Mouse (Mus musculus): Measurements from ENCODE around the gene Ubr4. TPM values are rescaled to one million over a fixed set of nuclear protein-coding genes. Genes with fewer than 3 reads are reported as not detected.

Ubr4 gene
- polyA plus RNA-seq, 1 experiment from 2014 or later, result 64.7 TPM

DNA sequence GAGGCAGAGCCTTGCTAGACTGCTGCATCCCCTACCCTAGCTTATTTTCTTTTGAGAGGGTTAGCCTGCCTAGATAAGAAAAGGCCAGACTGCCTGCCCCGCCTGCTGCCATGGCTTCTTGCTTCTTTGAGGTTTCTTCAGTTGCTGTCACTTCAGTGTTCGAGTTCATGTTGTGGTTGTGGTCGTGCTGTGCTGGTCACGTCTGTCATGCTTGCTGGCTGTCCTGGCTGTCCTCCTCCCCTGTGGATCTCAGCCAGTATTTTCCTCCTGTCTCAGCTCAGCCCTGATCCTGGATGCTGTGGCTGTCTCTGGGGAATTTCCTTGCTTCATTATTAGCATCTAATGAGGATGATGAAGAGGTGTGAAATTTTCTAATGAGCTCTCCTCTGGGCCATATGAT is 89.4 kb downstream of the Ubr4 start:
- no peak for ATAC-seq (ENCODE audit: insufficient number of reproducible peaks, low FRiP score, low TSS enrichment, low read depth)
- 85% methylated on average over 4 of the region's 4 CpGs for WGBS

DNA sequence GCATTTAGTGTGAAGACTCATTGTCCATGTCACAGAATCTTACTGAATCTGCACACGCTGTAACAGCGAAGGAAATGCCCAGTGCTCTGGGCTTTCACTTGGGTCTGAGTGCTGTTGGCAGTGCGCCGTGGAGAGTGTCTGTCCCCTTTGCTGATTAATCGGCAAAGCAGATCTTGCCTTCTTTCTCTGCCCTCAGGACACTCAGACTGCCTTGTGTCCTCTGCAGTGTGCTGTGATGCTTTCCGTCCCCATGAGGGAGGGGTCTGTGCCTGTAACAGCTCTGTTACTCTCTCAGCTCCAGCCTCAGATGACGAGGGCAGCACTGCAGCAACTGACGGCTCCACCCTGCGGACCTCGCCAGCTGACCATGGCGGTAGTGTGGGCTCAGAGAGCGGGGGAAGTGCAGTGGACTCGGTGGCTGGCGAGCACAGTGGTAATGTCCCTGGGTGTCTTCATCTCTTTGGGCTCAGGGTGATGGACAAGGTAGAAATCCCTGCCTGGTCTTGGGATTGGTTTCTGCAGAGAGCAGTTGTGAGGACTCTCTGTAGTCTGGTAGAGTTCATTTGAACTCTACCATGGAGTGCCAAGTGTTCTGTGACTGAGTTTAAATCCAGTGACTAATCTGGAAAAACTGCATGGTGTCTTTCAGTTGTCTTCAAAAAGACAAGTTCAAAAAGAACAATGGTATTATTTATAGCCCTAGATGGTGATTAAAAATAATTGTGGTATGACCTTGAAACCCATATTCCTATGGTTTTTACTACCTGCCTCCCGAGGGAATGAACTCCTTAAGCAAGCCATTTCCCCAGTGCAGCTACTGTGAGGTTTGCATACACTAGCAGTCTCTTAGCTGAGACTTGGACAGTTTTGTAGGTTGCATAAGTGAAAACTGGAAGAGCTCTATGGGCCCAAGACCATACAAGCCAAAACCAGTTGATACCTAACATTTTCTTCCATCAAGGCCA is 90.3 kb downstream of the Ubr4 start:
- no peak overlapping the region for H3K4me2 ChIP-seq
- peaks cover 97% of the 10 kb centered on the region for H3K36me3 ChIP-seq
- H3K27me3 ChIP-seq, result no peaks in the 10 kb centered on the region
- no peak for ATAC-seq (ENCODE audit: insufficient number of reproducible peaks, low FRiP score, low TSS enrichment, low read depth)
- no peaks in the 10 kb centered on the region for H3K9me3 ChIP-seq
- H3K27ac ChIP-seq, result no peak overlapping the region
- H3K4me1 ChIP-seq, result no peaks in the 10 kb centered on the region
- WGBS, result 90% methylated on average over 15 of the region's 15 CpGs
- no peak overlapping the region for H3K9ac ChIP-seq
- no peak overlapping the region for H3K4me3 ChIP-seq

More for the DNA sequence above, 89.4 kb downstream of the Ubr4 start:
- no peak overlapping the region for H3K4me3 ChIP-seq
- H3K4me2 ChIP-seq, result no peak overlapping the region
- H3K36me3 ChIP-seq, result peaks cover 97% of the 10 kb centered on the region
- no peaks in the 10 kb centered on the region for H3K9me3 ChIP-seq
- no peak overlapping the region for H3K9ac ChIP-seq
- no peaks in the 10 kb centered on the region for H3K27me3 ChIP-seq
- H3K4me1 ChIP-seq, result no peaks in the 10 kb centered on the region
- H3K27ac ChIP-seq, result no peak overlapping the region

DNA sequence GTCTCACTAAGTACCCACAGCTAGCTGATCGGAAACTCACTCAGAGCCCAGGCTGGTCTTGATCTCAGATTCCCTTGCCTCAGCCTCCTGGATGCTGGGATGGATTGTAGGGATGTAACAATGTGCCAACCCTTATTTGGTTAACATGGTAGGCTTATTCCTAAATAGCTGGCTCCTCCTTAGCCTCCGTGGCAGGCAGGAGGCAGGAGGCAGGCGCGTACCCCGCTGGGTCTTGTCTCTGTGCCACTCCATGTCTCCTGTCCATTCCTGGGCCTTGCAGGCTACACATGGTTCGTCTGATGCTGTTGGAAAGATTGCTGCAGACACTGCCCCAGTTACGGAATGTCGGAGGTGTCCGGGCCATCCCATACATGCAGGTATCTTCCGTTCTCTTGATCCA is 91.9 kb downstream of the Ubr4 start:
- Histone ChIP-seq H3K27me3 (no peaks in the 10 kb centered on the region), H3K27ac (no peak overlapping the region), H3K4me2 (no peak overlapping the region), H3K9ac (no peak overlapping the region), H3K4me3 (no peak overlapping the region), H3K4me1 (no peaks in the 10 kb centered on the region), H3K9me3 (no peaks in the 10 kb centered on the region), H3K36me3 (peaks cover 97% of the 10 kb centered on the region)
- 91% methylated on average over 10 of the region's 10 CpGs for WGBS
- ATAC-seq (ENCODE audit: insufficient number of reproducible peaks, low FRiP score, low TSS enrichment, low read depth), result no peak

DNA sequence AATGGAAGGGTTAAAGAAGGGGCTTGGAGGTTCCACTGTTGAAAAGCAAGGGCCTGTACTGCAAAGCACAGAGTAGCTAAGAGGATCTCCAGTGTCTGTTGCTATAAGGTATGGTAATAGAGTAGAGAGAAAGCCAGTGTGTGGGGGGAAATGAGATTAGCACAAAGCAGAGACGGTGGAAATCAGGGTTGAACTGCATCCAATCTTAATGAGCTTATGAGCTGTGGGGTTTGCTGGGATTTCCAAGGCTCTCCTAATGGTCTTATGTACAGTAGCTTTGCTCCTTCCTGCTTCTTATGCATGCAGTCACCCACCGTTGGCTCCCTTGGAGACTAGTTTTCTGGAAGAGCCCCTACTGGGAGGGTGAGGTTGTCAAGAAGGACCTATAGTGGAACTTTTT is 93.8 kb downstream of the Ubr4 start:
- no peak overlapping the region for H3K4me2 ChIP-seq
- H3K9me3 ChIP-seq, result no peaks in the 10 kb centered on the region
- no peak overlapping the region for H3K9ac ChIP-seq
- peaks cover 98% of the 10 kb centered on the region for H3K36me3 ChIP-seq
- 81% methylated on average over 2 of the region's 2 CpGs for WGBS
- no peaks in the 10 kb centered on the region for H3K4me1 ChIP-seq
- no peak overlapping the region for H3K27ac ChIP-seq
- no peaks in the 10 kb centered on the region for H3K27me3 ChIP-seq
- no peak overlapping the region for H3K4me3 ChIP-seq
- no peak for ATAC-seq (ENCODE audit: insufficient number of reproducible peaks, low FRiP score, low TSS enrichment, low read depth)

DNA sequence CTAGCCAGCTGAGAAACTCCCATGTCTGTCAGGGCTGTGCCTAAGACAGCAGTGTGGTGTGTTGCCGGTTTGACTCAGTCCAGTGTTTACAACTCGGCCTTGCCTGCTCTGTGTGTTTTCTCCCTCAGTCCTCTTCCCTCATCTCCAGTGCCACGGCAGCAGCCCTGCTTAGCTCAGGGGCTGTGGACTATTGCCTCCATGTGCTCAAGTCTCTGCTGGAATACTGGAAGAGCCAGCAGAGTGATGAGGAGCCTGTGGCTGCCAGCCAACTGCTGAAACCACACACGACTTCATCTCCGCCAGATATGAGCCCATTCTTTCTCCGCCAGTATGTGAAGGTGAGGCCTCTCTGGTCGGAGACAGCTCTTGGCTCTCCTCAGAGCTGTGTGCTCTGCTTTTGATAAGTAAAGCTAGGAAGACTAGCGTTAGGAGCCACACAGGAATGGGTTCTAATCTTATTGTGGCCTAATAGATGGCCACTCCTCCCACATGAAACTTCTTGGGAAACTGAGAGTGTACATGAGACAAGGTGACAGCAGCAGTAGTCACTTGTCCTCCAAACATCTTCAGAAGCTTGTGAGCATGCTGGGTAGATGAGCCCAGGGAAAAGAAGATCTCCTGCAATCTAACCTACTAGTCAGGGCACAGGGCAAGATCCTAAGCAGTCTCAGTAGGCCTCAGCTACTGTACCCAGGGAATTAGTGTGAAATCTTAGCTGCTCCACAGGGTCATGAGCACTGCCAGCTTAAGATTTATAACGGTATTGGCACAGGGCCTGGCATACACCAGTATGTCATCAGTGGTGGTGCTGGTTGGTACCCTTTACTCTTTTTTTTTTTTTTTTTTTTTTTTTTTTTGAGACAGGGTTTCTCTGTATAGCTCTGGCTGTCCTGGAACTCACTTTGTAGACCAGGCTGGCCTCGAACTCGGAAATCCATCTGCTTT is 94.6 kb downstream of the Ubr4 start:
- H3K36me3 ChIP-seq, result peaks cover 98% of the 10 kb centered on the region
- no peak overlapping the region for H3K9ac ChIP-seq
- no peak overlapping the region for H3K4me2 ChIP-seq
- ATAC-seq (ENCODE audit: insufficient number of reproducible peaks, low FRiP score, low TSS enrichment, low read depth), result no peak
- no peaks in the 10 kb centered on the region for H3K27me3 ChIP-seq
- H3K4me3 ChIP-seq, result no peak overlapping the region
- no peak overlapping the region for H3K27ac ChIP-seq
- no peaks in the 10 kb centered on the region for H3K4me1 ChIP-seq
- 88% methylated on average over 11 of the region's 11 CpGs for WGBS
- H3K9me3 ChIP-seq, result no peaks in the 10 kb centered on the region

DNA sequence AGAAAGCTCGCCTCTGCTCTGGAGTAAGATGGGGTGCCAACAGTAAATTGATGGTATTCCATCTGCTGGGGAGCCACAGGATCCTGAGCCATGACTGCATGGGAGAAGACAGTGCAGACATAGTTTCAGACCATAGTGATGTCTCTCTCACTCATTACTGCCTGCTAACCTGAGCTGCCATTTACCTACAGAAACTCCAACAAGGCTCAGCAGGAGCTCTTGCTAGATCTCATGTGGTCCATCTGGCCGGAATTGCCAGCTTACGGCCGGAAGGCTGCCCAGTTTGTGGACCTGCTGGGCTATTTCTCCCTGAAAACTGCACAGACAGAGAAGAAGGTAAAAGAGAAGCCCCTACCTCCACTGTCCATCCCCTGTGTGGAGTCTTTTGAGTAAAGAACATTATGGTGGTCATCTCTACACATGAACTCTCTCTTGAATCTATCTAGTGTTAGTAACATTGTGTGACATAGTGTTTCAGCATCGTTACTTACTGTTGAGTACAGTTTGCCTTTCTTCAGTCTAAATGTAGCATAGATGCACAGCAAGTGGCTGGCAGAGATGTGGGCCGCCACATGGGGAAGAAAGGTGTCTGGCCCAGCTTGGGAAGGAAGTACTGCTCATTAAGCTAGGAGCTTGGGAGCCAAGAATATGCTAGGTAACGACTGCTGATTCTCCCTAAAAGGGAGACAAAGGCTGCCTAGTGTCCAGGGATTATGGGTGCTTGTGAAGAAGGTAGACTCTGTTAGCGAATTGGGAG is 100.7 kb downstream of the Ubr4 start:
- Histone ChIP-seq H3K4me3 (no peak overlapping the region), H3K36me3 (peaks cover 99% of the 10 kb centered on the region), H3K27ac (no peak overlapping the region), H3K27me3 (no peaks in the 10 kb centered on the region), H3K4me2 (no peak overlapping the region), H3K4me1 (no peaks in the 10 kb centered on the region), H3K9me3 (no peaks in the 10 kb centered on the region), H3K9ac (no peak overlapping the region)
- ATAC-seq (ENCODE audit: insufficient number of reproducible peaks, low FRiP score, low TSS enrichment, low read depth), result no peak
- 88% methylated on average over 8 of the region's 8 CpGs for WGBS

DNA sequence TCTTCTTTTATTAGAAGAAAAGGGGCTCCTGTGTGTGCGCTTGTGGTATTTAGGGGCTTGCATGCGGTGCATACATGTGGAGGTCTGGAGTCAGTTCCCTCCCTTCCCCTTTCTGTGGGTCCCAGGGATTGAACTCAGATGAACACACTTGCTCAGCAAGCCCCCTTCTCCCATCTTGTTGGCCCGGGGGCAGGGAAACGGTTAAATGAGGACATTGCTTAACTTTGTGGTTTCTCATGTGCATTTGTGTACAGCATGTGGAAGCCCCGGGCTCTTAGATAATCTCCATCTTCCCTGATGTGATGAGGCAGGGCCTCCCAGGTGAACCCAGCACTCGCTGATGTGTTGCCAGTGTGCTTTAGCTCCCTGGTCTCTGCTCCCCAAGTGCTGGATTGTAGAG is 101.9 kb downstream of the Ubr4 start:
- Histone ChIP-seq H3K9ac (no peak overlapping the region), H3K4me3 (no peak overlapping the region), H3K9me3 (no peaks in the 10 kb centered on the region), H3K4me1 (no peaks in the 10 kb centered on the region), H3K27ac (no peak overlapping the region), H3K4me2 (no peak overlapping the region), H3K27me3 (no peaks in the 10 kb centered on the region), H3K36me3 (peaks cover 99% of the 10 kb centered on the region)
- ATAC-seq (ENCODE audit: insufficient number of reproducible peaks, low FRiP score, low TSS enrichment, low read depth), result no peak
- 82% methylated on average over 6 of the region's 6 CpGs for WGBS

DNA sequence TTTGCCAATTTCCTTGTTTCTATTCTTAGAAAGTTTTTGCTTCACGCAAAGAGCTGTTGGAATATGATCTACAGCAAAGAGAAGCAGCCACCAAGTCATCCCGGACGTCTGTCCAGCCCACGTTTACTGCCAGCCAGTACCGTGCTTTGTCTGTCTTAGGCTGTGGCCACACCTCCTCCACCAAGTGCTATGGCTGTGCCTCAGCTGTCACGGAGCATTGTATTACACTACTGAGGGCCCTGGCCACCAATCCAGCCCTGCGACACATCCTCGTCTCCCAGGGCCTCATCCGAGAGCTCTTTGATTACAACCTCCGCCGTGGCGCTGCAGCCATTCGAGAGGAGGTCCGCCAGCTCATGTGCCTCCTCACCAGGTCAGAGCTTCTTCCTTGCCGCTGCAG is 107.6 kb downstream of the Ubr4 start:
- peaks cover 99% of the 10 kb centered on the region for H3K36me3 ChIP-seq
- no peak overlapping the region for H3K9ac ChIP-seq
- no peak overlapping the region for H3K4me2 ChIP-seq
- no peak for ATAC-seq (ENCODE audit: insufficient number of reproducible peaks, low FRiP score, low TSS enrichment, low read depth)
- no peak overlapping the region for H3K27ac ChIP-seq
- 85% methylated on average over 15 of the region's 15 CpGs for WGBS
- H3K4me3 ChIP-seq, result no peak overlapping the region
- no peaks in the 10 kb centered on the region for H3K27me3 ChIP-seq
- H3K4me1 ChIP-seq, result no peaks in the 10 kb centered on the region
- H3K9me3 ChIP-seq, result no peaks in the 10 kb centered on the region

DNA sequence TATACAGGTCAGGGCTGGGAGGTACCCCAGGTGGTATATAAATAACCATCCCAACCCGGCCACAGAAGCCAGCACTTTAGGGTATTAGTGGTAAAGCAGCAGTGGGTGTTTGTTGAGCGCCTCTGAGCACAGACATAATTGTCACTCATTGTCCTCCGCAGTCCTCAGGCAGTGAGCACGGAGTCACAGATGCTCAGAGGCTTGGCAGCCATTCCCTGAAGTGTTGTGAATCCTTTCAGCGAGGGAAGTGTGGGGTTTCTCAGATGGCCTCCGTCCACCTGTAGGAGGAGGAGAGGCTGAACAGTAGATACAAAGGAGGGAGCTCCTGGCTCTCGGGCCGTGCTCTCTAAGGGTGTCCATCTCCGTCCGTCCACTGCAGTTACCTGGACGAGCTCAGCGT is 111.8 kb downstream of the Ubr4 start:
- Histone ChIP-seq H3K36me3 (peaks cover 98% of the 10 kb centered on the region), H3K4me2 (no peak overlapping the region), H3K27me3 (no peaks in the 10 kb centered on the region), H3K4me1 (no peaks in the 10 kb centered on the region), H3K4me3 (no peak overlapping the region), H3K27ac (no peak overlapping the region), H3K9ac (no peak overlapping the region), H3K9me3 (no peaks in the 10 kb centered on the region)
- ATAC-seq (ENCODE audit: insufficient number of reproducible peaks, low FRiP score, low TSS enrichment, low read depth), result no peak
- 93% methylated on average over 12 of the region's 12 CpGs for WGBS

DNA sequence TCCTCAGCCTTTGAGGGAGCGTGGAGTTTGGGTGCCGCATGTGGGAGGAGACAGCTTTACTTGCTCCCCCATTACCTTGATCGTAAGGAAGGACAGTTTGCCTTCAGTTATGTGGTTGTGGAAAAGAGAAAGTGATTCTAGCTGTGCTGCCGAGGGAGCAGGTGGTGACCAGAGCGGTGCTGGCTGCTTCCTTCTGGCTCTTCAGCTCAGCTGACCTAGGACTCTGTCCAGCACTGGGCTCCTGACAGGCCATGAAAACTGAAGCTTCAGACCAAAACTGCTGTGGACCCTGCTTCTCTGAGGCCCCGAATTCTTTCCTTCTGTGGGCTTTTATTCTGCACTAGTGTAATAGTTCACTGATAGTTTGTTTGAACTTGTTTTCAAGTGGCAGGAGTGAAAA is 114.1 kb downstream of the Ubr4 start:
- no peak overlapping the region for H3K9ac ChIP-seq
- no peak overlapping the region for H3K4me3 ChIP-seq
- no peaks in the 10 kb centered on the region for H3K4me1 ChIP-seq
- H3K9me3 ChIP-seq, result no peaks in the 10 kb centered on the region
- H3K27me3 ChIP-seq, result no peaks in the 10 kb centered on the region
- H3K36me3 ChIP-seq, result peaks cover 98% of the 10 kb centered on the region
- H3K4me2 ChIP-seq, result no peak overlapping the region
- H3K27ac ChIP-seq, result no peak overlapping the region
- WGBS, result 94% methylated on average over 6 of the region's 6 CpGs
- ATAC-seq (ENCODE audit: insufficient number of reproducible peaks, low FRiP score, low TSS enrichment, low read depth), result no peak

DNA sequence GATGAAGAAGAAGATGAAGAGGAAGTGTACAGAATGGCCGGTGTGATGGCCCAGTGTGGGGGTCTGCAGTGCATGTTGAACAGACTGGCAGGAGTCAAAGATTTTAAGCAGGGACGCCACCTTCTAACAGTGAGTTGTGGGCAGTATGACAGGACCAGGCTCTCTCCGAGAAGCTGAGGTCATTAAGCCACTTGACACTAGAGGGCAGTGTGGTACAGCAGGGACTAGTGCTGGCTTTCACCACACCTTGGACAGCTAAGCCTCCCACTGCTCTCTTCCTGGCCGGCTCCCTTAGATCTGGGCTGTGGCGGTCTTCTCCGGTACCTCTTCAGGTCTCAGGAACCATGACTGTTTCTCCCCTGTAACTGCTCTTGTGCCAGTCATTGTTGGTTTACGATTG is 117.8 kb downstream of the Ubr4 start:
- H3K4me1 ChIP-seq, result no peaks in the 10 kb centered on the region
- no peak overlapping the region for H3K27ac ChIP-seq
- H3K9me3 ChIP-seq, result no peaks in the 10 kb centered on the region
- no peak overlapping the region for H3K9ac ChIP-seq
- no peaks in the 10 kb centered on the region for H3K27me3 ChIP-seq
- no peak overlapping the region for H3K4me2 ChIP-seq
- H3K4me3 ChIP-seq, result no peak overlapping the region
- 38% methylated on average over 7 of the region's 7 CpGs for WGBS
- ATAC-seq (ENCODE audit: insufficient number of reproducible peaks, low FRiP score, low TSS enrichment, low read depth), result no peak
- peaks cover 98% of the 10 kb centered on the region for H3K36me3 ChIP-seq
